Mouse (Mus musculus): ENCODE results near the gene Bag3.
"Not testable (repeated sequence)": the region's sequence is repeated elsewhere in the genome, so short reads cannot be mapped to it uniquely, and the experiment has no call there.

The Bag3 gene

GRCm38 (mm10) chr7:128538769-128539168 lies 15.4 kb downstream of the Bag3 start:
- DNase-seq, result no peak

DNA sequence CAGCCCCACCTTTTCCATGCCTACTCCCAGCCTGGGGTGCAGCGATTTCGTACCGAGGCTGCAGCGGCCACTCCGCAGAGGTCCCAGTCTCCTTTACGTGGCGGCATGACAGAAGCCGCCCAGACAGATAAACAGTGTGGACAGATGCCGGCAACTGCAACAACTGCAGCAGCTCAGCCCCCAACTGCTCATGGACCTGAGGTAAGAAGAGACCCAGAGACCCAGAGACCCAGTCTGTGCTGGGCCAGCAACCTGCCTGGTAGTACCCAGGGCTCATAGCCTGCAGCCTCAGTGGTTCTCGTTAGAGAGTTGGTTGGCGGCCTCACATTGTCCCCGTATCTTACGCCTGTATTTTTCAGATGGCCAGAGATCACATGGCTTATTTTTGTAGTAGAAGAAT lies 16.7 kb downstream of the Bag3 start:
- no peak for DNase-seq

DNA sequence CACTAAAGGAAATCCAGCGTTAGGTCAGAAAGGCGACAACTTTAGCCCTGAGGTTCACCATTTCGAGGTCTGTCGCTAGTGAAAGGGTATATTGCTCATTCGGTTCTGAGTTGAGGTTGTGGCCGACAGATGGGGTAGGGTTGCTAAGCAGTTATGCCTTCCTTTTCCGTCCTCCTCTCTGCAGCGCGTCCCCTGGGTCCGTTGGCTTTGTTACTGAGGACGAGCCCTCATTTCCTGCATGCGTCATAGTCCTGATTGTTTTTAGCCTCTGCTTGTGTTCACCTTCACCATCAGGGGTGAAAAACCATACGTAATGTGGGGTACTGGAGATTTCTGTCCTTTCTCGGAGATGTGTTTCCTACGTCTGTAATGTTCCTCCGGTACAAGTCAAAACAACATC lies 17.3 kb downstream of the Bag3 start:
- no peak for DNase-seq

DNA sequence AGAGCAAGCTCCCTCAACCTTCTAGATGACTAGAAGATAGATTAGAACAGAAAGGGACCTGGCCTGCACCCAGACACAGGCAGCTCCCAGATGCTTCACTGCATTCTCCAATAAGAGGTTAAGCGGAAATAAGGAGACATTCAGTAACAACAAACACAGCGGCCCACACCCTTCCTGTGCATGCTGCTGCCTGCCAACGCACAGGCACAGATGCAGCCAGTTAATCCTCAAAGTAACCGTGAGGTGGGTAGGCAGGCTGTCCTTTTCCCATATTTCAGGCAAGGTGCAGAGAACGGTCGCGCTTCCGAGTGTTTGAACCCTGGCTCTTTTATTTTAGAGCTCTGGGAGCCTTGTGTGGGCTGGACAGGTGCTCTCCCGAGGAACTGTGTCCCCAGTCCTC lies 17.8 kb downstream of the Bag3 start:
- DNase-seq, result no peak

GRCm38 (mm10) chr7:128541771-128542170 lies 18.4 kb downstream of the Bag3 start:
- DNase-seq, result no peak

DNA sequence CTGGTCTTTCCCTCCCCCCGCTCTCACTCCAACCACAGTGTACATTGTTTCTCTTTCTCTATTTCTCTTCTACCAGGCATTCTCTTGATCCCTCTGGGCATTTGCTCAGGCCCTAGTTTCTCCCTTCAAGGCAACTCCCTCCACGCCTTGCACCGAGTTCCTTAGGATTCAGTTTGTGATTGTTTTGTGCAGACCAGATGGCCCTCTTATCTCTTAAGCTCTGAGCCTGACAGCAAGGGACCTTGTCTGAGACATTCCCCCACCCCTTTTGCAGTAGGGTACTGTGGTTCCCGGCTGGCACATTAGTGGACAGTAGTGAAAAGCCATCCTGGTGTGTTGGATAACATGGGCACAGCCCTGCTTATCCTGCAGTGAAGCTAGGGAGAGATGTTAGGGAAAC lies 19.1 kb downstream of the Bag3 start:
- DNase-seq, result no peak

GRCm38 (mm10) chr7:128543148-128543855 lies 19.9 kb downstream of the Bag3 start:
- no peak for DNase-seq

- DNase-seq, result no peak
Observed at GRCm38 (mm10) chr7:128543961-128544360, 20.5 kb downstream of the Bag3 start.

DNA sequence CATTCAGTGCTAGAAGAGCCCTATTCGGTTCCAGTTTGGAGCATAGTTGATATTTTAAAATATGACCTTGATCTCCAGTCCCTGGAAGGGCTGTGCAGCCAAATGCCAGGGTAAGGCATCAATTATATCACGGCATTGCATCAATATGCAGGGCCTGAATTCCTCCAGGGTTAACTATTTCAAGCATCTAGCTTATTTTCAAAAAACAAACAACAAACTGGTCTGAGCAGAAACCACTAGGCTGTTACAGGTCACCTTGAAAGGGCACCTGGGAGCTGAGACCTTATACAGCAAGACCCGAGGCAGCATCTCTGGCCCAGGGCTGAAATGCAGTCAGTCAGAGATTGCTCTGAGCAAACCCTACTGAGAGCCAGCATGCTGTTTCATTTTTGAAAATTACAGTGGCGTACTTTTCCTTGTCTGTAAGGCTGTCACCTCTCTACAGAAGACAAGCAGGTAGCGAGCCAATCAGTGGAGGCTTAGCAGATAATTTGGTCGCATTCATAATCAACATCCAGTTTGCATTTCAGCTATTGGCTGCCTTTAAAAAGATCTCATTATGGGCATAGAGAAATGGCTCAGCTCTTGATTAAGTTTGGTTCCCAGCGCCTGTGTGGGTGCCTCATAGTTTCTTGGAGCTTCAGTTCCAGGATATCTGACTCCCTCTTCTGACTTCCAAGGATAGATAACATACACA lies 21.3 kb downstream of the Bag3 start:
- no peak for DNase-seq

- no peak for DNase-seq
Observed at GRCm38 (mm10) chr7:128546031-128546430, 22.6 kb downstream of the Bag3 start.

DNA sequence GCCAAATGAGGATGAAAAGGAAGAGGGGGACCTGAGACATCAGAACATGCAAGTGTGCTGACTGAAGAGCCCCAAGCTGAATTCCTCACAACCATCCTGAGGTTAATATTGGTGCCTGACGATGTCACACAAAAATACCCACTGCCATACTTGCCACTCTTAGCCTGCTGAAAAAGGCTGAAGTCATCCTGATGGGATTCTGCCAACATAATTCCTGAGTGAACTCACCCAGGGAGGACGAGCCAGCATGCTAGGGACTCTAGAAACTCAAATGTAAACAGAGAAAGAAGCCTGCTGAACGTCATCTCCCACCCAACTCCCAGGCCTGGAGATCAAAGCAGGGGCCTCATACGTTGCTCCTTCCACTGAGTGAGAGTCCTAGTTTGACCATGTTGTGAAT lies 25.7 kb downstream of the Bag3 start:
- no peak for DNase-seq

DNA sequence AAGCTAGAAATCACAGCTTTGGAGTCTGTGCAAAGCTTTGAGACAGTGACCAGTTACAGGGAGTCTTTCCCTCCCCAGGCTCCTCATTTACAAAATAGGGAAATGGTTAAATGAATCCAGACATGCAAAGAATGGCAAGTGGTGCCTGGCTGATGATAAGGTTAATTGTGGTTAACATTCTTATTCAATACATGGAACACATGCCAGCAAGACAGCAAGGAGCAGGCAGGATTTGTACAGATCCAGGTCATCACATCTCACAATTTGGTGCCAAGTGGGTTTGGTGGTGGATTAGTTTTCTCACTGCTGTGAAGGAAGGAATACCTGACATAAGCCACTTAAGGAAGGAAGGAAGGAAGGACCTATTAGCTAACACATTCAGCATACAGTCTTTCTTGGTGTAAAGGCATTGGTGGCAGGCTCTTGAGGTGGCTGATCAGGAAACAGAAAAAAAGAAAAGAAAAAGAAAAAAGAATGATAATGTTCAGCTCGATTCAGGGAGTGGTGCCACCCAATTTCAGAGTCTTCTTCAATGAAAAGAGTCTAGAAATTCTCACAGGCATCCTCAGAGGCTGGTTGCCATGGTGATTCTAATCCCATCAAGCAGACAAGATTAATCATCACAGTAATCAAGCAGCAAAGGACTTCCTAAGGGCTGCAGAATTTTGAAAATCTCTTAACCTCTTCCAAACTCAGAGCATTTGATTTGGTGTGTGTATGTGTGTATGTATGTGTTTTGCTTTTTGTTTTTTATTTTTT lies 27.1 kb downstream of the Bag3 start:
- no peak for DNase-seq

DNA sequence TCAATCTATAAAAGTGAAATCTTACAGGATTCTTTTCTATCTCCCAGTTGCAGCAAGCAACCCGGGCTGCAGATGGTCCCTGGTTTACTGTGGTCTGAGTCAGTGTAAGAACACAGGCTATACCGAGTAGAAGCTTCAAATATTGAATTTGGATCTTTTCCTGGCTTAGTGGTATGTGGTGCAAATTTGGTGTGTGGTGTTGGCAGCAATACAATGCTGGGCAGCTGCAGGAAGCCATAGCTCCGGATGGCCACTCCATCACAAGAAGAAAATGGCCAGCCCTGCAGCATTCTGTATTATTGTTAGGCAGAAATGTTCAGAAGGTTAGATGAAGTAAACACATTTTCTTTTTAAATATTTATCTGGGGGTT lies 27.7 kb downstream of the Bag3 start:
- no peak for DNase-seq

- no peak for DNase-seq
Observed at GRCm38 (mm10) chr7:128553105-128553705, 29.8 kb downstream of the Bag3 start.

DNA sequence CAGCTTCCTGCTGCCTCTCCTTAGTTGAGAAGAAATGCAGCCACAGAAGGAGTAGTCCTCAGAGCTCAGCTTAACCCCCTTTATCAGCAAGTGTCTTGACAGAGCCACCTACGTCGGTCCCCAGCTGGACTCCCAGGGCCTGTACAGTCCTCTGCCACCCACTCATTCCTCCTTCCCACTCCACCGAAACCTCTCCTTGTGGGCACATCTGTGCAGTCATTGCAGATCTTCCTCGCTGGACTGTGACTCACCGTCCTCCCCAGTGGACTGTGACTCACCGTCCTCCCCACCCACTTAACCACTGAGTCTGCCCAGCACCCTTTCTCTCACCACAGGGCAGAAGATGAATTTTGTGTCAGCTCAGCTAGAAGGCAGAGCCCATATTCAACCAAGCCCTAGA lies 31.1 kb downstream of the Bag3 start:
- DNase-seq, result no peak

DNA sequence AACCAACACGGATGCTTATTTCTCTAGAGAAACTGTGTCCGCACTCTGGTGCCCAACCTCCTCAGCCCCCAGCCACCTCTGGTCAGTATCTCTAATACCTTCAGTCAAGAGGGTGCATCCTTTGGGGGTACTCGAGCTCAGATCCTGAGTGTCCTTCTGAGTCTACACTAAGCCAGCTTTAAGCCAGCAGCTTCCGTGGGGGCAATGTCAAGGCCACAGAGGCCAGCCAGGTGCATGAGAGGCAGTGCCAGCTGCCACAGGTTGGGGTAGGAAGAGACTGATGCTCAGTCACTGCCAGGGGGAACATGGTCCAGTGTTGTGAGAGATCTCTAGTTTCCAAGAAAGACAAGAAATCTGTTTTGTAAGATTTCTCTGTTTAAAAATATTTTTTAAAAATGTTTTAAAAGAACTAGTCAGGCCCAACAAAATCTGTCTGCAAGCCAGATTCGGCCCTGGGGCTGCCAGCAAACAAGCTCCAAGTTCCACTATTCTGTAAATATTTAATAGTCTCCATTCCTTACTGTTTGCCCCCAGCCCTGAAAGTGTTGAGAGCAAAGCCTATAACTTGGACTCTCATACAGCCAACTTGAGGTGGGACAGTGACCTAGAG lies 31.8 kb downstream of the Bag3 start:
- DNase-seq, result no peak

GRCm38 (mm10) chr7:128556923-128557430 lies 33.6 kb downstream of the Bag3 start:
- DNase-seq, result no peak

DNA sequence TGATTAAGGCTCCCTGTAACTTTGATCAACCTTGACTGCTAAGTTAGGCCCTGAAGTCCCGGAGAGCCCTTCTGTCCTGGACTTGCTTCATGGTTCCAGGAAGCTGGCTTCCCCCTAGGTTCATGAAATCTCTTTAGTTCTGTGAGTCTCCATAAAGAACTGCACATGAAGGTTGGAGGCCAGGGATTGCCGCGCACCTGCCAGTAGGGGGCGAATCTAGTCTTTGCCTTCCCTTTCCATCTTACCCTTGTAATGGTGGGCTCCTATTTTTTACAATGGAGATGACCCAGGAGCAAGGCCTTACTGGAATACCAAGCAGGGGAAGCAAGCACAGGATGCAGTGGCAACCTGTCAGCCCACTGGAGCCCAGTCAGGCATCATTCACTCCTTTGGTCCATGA lies 40.0 kb downstream of the Bag3 start:
- peak; percentile 42 for DNase-seq

DNA sequence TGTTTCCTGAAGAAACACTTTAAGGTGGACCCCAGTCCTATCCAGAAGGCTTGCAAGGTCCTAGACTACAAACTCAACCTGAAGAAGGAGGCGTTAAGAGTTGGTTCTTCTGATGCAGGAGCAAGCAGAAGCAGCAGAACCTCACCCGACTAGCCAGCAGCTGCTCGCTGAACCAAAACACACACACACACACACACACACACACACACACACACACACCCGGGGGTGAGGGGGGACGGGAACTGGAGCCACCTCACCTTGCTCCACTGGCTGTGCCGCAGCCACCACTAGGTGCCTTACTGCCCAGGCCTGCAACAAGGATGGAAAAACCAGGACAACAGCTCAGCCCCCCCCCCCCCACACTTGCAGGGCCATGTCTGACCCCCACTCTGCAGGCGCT lies 42.9 kb downstream of the Bag3 start:
- DNase-seq, result no peak

GRCm38 (mm10) chr7:128567561-128568244 lies 44.3 kb downstream of the Bag3 start:
- DNase-seq, result no peak

- DNase-seq, result not testable (repeated sequence)
Observed at GRCm38 (mm10) chr7:128569429-128569828, 46.0 kb downstream of the Bag3 start.

GRCm38 (mm10) chr7:128569987-128570656 lies 46.7 kb downstream of the Bag3 start:
- no peak for DNase-seq
